Comparison of ENCODE assay signal across 20 mouse cellular contexts in genomic region chr13:111819106-111819505, GRCm38 (mm10). TPM values are rescaled to one million over a fixed set of nuclear protein-coding genes. Genes with fewer than 3 reads are reported as not detected.
DNase-seq lines count a peak whose midpoint lies in the region; ATAC-seq and TF ChIP-seq lines count a peak whose summit lies in the region.
"Had no signal": no experiment of that assay in that cellular context is flagged by ENCODE, and none has a peak within 500 bp of the region (broad histone marks: within the 10 kb centered on the region; RNA-seq: fewer than 3 reads in every experiment).

No protein-coding gene starts in this region.

- no peak for TF ChIP-seq CTCF in intestine, postnatal 0 days (IDR thresholded peaks at IDR 0.05; ENCODE audit: low read depth)

- WGBS in intestine, embryonic 15.5 days, result 70% methylated on average over 4 of the region's 4 CpGs
- 58% methylated on average over 4 of the region's 4 CpGs for WGBS in intestine, postnatal 0 days
- WGBS in midbrain, embryonic 11.5 days, result 91% methylated on average over 4 of the region's 4 CpGs
- 91% methylated on average over 4 of the region's 4 CpGs for WGBS in midbrain, embryonic 13.5 days

- peaks cover 3% of the 10 kb centered on the region for H3K4me1 ChIP-seq in intestine, embryonic 15.5 days (replicated peaks)
- H3K4me1 ChIP-seq in intestine, postnatal 0 days (replicated peaks; ENCODE audit: control insufficient read depth, insufficient read depth, low read length), result 0 out of 2 replicates have a peak, but pooled peaks cover 3% of the 10 kb centered on the region
- H3K4me1 ChIP-seq in midbrain, embryonic 11.5 days (ENCODE audit: control insufficient read depth, insufficient read depth, low read length), result no peaks in the 10 kb centered on the region
- no peaks in the 10 kb centered on the region for H3K4me1 ChIP-seq in midbrain, embryonic 13.5 days (replicated peaks)
- H3K4me1 ChIP-seq: embryonic facial prominence, embryonic 15.5 days; hindbrain, embryonic 12.5 days had no signal

- H3K4me2 ChIP-seq in intestine, embryonic 15.5 days (replicated peaks), result no peak overlapping the region
- H3K4me2 ChIP-seq in intestine, postnatal 0 days (replicated peaks; ENCODE audit: low read depth), result no peak overlapping the region
- no peak overlapping the region for H3K4me2 ChIP-seq in midbrain, embryonic 11.5 days
- H3K4me2 ChIP-seq in midbrain, embryonic 13.5 days (replicated peaks), result no peak overlapping the region
- H3K4me2 ChIP-seq: embryonic facial prominence, embryonic 15.5 days; hindbrain, embryonic 12.5 days had no signal

- H3K9ac ChIP-seq in intestine, embryonic 15.5 days, result no peak overlapping the region
- no peak overlapping the region for H3K9ac ChIP-seq in intestine, postnatal 0 days (ENCODE audit: low read depth, low read length)
- H3K9ac ChIP-seq in midbrain, embryonic 11.5 days (ENCODE audit: low read length), result no peak overlapping the region
- H3K9ac ChIP-seq in midbrain, embryonic 13.5 days (replicated peaks), result no peak overlapping the region
- H3K9ac ChIP-seq: embryonic facial prominence, embryonic 15.5 days; hindbrain, embryonic 12.5 days had no signal

- H3K4me3 ChIP-seq in intestine, embryonic 15.5 days (replicated peaks), result no peak overlapping the region
- H3K4me3 ChIP-seq in intestine, postnatal 0 days (ENCODE audit: low read depth, low read length), result no peak overlapping the region
- H3K4me3 ChIP-seq in midbrain, embryonic 11.5 days (ENCODE audit: low read depth, low read length), result no peak overlapping the region
- no peak overlapping the region for H3K4me3 ChIP-seq in midbrain, embryonic 13.5 days (replicated peaks)
- H3K4me3 ChIP-seq: embryonic facial prominence, embryonic 15.5 days; erythroblast, embryonic 14.5 days; forebrain, embryonic 10.5 days; gastrocnemius, adult 2 months; hindbrain, embryonic 12.5 days had no signal

- H3K27me3 ChIP-seq in intestine, embryonic 15.5 days (replicated peaks), result no peaks in the 10 kb centered on the region
- no peaks in the 10 kb centered on the region for H3K27me3 ChIP-seq in intestine, postnatal 0 days (replicated peaks; ENCODE audit: control insufficient read depth, insufficient read depth, low read length)
- no peaks in the 10 kb centered on the region for H3K27me3 ChIP-seq in midbrain, embryonic 11.5 days (ENCODE audit: control insufficient read depth, insufficient read depth, low read length)
- no peaks in the 10 kb centered on the region for H3K27me3 ChIP-seq in midbrain, embryonic 13.5 days
- H3K27me3 ChIP-seq: embryonic facial prominence, embryonic 15.5 days; hindbrain, embryonic 12.5 days had no signal

- ATAC-seq in intestine, embryonic 15.5 days, result 0 out of 2 replicates have a peak, but pooled peaks have one; percentile 10
- no peak for ATAC-seq in intestine, postnatal 0 days
- no peak for ATAC-seq in midbrain, embryonic 11.5 days (ENCODE audit: low FRiP score)
- ATAC-seq in midbrain, embryonic 13.5 days, result no peak
- ATAC-seq: forebrain, embryonic 14.5 days; hindbrain, postnatal 0 days had no signal

- H3K36me3 ChIP-seq in intestine, embryonic 15.5 days, result no peaks in the 10 kb centered on the region
- H3K36me3 ChIP-seq in intestine, postnatal 0 days (ENCODE audit: control insufficient read depth, insufficient read depth), result no peaks in the 10 kb centered on the region
- no peaks in the 10 kb centered on the region for H3K36me3 ChIP-seq in midbrain, embryonic 11.5 days (ENCODE audit: control insufficient read depth, insufficient read depth, low read length)
- H3K36me3 ChIP-seq in midbrain, embryonic 13.5 days, result no peaks in the 10 kb centered on the region
- H3K36me3 ChIP-seq: embryonic facial prominence, embryonic 15.5 days; forebrain, embryonic 10.5 days; hindbrain, embryonic 12.5 days had no signal

- peak; percentile 52 for DNase-seq in adrenal gland, adult 2 months
- no peak for DNase-seq in adrenal gland, adult 8-10 months
- peak; percentile 59 for DNase-seq in midbrain, embryonic 11.5 days (ENCODE audit: low spot score, missing footprints)
- no peak for DNase-seq in ovary, postnatal 10 days (ENCODE audit: low spot score)
- DNase-seq: cerebellum, adult 11-12 months; cerebellum, postnatal 14 days; embryo, embryonic 11 days; gastrocnemius, adult 2 months; gastrocnemius, postnatal 25 days; heart, postnatal 10 days; heart, postnatal 4 days had no signal

- no peaks in the 10 kb centered on the region; the same call in 1 of the 2 replicates for H3K9me3 ChIP-seq in intestine, embryonic 15.5 days
- H3K9me3 ChIP-seq in intestine, postnatal 0 days (ENCODE audit: control insufficient read depth), result no peaks in the 10 kb centered on the region
- H3K9me3 ChIP-seq in midbrain, embryonic 11.5 days (ENCODE audit: control insufficient read depth, low read length), result no peaks in the 10 kb centered on the region
- no peaks in the 10 kb centered on the region for H3K9me3 ChIP-seq in midbrain, embryonic 13.5 days
- H3K9me3 ChIP-seq: embryonic facial prominence, embryonic 15.5 days; hindbrain, embryonic 12.5 days had no signal

- no peak overlapping the region for H3K27ac ChIP-seq in intestine, embryonic 15.5 days
- no peak overlapping the region for H3K27ac ChIP-seq in intestine, postnatal 0 days (ENCODE audit: low read depth, low read length)
- no peak overlapping the region for H3K27ac ChIP-seq in midbrain, embryonic 11.5 days (ENCODE audit: low read depth, low read length)
- no peak overlapping the region for H3K27ac ChIP-seq in midbrain, embryonic 13.5 days
- H3K27ac ChIP-seq: embryonic facial prominence, embryonic 15.5 days; forebrain, embryonic 10.5 days; gastrocnemius, adult 2 months; hindbrain, embryonic 12.5 days; hindbrain, postnatal 0 days had no signal

RNA-seq across cellular contexts. Expression of gene Map3k1, which starts 10.3 kb away (rescaled TPM):
- 10 to 100 TPM; 49.1 to 64.9 TPM for total RNA-seq in adrenal gland, adult 2 months (2021)
- 8.3 and 8.8 TPM in 2 replicates for polyA plus RNA-seq in adrenal gland, adult 2 months (2012; rRNA removed)
- total RNA-seq in adrenal gland, adult 8-10 months (2022), result 100 to 1,000 TPM in 1 of 4 experiments, 10 to 100 TPM in 3; 41.6 to 114 (median 77.4) TPM
- 22.3 and 24.1 TPM in 2 replicates for polyA plus RNA-seq in intestine, embryonic 15.5 days (2015; fragmentation: Nextera tagmentation; extraction: Ambion mirVana)
- polyA plus RNA-seq in intestine, postnatal 0 days (2015; fragmentation: Nextera tagmentation; extraction: Ambion mirVana), result 11.8 and 14.6 TPM in 2 replicates
- 12.0 and 14.4 TPM in 2 replicates for polyA plus RNA-seq in midbrain, embryonic 11.5 days (2014; fragmentation: Nextera tagmentation; extraction: Ambion mirVana)
- polyA plus RNA-seq in midbrain, embryonic 13.5 days (2015; fragmentation: Nextera tagmentation; extraction: Ambion mirVana), result 12.0 and 12.6 TPM in 2 replicates

Comparison
In these comparisons a context has a peak if more than half of its experiments do, and no peak if none do; other contexts are left out.
1. DNase-seq: peak in adrenal gland, adult 2 months (single experiment) and midbrain, embryonic 11.5 days (single experiment); none in adrenal gland, adult 8-10 months (single experiment) and ovary, postnatal 10 days (single experiment).